Mouse (Mus musculus) megakaryocyte, embryonic 14.5 days (primary cell): Measurements from ENCODE around the gene Ncor2.

ENCODE experiments used
- FLI1 ChIP-seq: IDR thresholded peaks from 2 replicates; pipeline ENCODE4 v1.6.1; 2012; ENCODE audit warnings: low read length, inconsistent platforms, mixed read lengths
- GATA1 ChIP-seq: IDR thresholded peaks from 3 replicates; pipeline ENCODE4 v1.6.1; 2012; ENCODE audit warnings: mixed read lengths, low read length, inconsistent platforms, borderline replicate concordance

DNA sequence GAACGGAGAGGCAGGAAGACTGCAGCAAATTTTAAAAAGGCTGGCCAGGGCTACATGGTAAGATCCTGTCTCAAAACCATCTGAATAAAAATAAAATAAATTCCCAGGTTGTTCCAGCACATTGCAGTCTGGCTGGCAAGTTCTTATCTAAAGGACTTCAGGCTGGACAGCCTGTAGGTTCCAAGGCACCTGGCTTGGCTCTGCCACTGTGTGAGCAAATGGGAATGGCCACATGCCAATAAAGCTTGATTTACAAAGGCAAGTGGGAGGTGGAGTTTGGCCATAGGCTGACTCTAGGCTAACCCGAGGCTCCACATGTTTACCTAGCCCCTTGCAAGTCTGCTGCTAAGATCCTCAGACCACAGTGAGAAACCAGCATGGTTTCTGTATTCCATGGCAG lies 108.6 kb downstream of the Ncor2 start:
- TF ChIP-seq GATA1 (no peak), FLI1 (no peak)
